Mouse (Mus musculus) testis, postnatal 14 days (tissue): ENCODE results near the gene Fbxl17.

Experiments used
- DNase-seq: peaks from one replicate; pipeline ENCODE4 v3.0.0; 2021; ENCODE audit warnings: low spot score

Gene Fbxl17

DNA sequence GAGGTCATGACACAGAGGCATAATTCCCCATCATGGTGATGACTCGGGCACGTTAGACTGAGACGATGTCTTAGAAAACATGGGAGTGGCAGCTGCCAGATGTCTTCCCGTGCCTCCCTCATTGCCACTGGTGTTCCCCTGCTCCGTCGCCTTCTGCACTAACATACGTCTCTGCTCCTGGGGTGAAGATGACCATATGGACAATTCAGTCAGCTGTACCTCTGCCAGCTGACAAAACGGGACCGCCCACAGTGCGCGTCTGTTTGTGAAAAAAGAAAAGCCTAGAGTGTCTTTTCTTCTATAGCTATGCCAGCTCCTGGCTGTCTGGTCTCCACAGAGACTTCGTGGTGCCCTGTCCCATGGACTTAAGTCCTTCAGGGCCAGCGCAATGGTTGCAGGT lies 334.0 kb downstream of the Fbxl17 start:
- no peak for DNase-seq

DNA sequence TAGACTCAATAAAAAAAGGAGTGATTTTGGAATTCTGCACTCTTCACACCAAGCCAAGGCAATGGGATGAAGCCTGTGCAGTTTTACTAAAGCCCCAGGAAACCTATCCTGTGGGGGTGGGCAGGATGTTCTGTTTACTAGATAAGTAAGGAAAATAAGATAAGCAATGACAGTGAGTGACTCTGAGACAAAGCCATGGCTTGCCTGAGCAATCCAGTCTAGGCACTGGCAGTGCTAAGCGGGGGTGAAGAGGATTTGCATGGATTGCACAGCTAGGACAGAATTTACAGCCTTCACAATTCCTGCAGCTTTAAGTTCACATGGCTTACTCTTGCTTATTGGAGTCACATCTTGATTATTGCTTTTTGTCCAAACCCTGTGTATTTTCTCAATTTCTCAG lies 335.5 kb downstream of the Fbxl17 start:
- no peak for DNase-seq

DNA sequence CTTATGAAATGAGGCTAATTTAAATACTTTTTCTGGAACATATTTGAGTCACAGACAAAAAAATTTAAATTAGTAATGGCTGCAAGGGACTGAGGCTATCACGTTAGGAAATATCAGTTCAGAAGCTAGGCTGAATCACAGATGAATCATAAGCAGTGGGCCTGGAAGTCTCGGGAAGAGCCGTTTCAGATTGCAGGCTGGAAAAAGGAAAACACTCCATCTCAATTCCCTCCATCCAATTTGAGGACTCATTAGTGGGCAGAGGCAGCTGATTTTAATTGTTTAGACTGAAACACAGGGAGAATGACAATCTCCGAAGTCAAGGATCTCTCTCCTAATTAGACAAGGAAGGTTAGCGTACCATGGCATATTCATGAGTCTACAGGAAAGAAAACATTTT lies 337.9 kb downstream of the Fbxl17 start:
- no peak for DNase-seq

DNA sequence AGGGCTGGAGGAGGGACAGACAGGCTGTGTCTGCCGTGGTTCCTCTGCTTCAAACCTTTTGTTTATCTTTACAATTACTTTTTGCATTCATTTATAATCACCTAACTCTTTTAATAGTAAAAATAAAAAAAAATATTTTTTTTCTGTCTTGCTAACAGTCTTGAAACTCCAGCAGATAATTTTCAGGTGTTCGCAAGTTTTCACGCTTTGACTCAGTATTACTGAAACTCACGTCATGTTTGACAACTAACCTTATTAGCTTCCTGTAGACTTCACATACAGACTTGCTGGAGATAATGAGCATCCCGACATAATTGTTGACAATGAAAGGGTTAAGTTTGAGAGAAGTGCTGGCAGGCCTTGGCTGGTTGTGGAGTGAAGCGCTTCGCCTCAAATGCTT lies 340.6 kb downstream of the Fbxl17 start:
- no peak for DNase-seq

DNA sequence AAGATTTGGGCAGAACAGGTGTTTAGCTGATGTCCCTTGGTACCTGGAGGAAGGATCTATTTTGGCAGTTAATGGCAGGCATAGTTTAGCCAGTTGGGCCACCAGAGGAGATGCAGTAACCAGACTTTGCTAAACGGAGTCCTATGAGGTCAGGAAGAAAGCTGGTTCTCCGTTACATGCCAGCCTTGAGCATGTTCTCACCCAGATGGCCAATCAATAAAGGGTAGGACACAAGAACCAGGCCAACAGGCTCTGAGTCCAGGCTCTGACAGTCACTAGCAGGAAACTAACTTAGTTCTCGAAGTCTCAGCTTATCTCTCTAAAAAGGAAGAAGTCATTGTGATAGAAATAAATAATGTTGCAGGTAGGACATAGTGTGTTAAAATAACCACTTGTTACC lies 341.4 kb downstream of the Fbxl17 start:
- DNase-seq: no peak

DNA sequence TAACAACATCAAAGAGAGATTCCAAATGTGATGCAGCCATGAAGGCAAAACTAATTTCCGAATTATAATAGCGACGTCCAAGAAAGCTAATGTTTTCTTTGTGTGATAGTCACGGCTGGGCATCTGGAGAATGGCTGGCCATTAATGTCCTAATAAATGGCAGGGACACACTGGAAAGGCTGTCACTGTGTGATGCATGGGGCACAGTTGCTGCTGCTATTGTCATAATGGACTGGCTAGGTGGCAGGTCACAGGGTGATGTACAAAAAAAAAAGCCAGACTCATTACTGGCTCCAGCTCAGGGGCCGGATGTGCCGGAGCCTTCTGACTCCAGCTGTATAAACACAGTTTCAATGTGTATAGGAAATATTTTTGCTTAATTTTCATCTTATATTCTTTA lies 341.9 kb downstream of the Fbxl17 start:
- no peak for DNase-seq

DNA sequence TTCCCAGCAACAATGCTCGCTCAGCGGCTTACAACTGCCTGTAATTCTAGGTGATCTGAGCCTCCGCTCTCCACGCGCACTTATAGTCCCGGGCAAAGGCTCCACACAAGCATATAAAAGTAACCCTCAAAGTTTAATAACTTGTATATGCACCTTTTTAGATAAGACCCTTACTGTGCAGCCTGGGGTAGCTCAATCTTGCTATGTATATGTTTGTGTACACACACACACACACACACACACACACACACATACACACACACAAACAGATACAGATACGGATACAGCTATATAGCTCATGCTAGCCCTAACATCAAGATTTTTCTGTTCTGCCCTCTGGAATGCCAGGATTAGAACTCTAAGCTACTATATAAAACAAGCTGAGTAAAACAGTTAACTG lies 342.8 kb downstream of the Fbxl17 start:
- no peak for DNase-seq

DNA sequence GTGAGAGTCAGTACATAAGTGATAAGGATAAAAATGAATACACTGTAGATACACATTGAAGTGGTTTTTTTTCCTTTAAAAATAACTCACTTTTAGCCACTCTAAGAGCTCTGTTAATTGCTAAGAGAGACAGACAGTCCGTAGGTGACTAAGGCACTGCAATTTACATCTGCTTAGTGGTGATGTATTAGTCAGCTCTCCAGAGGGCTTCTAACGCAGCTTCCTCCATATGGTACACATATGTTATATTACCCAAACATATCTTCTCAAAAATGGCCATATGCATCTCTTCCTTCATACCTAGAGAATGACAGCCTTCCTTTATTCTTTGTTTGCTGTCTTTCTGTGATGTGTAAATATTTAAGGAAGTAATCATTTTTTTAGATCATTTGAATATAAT lies 353.3 kb downstream of the Fbxl17 start:
- DNase-seq: no peak

DNA sequence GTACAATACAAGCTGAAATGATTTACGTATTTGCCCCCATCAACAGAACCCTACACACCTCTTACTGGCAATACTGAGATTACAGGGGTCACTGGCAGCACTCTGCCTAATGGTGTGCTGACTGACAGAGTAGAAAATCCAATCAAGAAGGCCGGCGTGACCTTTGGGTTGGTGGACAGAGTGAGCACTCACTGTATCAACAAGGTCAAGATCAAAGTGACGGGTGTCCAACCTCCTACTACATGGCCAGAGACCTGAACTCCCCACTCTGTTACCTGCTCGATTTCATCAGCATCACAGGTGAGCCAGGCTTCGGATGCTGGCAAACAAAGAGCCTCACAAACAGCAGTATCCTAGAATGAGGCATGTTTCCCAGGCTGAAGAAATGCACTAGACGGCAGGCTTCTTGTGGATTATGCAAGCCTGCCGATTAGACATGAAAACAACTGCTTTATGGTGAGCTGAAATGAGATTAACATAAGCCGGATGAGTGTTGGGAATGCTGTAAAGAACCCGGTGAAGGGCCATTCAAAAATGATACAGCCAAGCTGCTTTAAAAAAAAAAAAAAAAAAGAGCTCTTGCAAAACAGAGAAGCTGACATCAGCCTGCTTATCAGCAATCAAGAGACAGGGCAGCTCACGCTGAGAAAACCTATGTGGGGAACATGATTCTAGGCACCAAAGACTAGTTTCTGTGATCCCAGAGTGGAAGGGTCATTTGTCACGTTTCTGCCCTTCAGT lies 353.9 kb downstream of the Fbxl17 start:
- no peak for DNase-seq

DNA sequence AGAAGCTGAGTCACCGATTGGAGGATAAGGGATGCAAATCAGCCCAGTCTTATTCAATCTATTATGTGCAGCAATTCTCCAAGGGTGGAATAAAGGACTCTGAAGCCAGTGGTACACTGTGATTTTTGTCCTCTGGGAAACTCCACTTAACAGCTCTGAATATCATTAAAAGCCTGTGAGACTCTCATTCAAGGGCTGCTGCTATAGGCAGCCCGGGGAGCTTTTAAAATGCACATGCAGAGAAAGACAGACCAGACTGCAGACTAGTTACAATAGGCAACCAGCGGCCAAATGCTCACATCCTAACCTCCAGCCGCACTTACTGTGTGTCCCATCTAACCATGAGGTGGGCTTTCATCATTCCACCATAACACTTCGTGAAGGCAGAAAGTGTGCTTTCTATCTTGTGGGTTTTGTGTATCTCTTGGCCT lies 354.5 kb downstream of the Fbxl17 start:
- DNase-seq: no peak

DNA sequence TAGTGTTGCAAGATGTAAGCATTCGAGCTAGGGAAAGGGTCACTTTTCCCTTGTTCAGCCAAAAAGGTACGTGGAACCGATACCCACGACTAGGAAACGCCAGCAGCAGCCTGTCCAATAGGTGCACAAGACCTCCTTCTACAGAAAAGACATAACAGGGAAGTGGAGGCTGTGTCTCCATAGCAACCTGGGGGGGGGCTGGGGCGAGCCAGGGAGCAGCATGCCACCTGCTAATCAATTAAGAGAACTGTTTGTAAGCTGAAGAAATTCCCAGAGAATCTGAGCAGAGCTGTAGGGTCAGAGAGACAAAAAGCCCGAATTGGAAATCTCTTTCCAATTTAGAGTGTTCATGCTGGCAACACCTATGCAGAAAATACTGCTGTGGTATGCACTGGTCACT lies 356.0 kb downstream of the Fbxl17 start:
- DNase-seq: no peak

DNA sequence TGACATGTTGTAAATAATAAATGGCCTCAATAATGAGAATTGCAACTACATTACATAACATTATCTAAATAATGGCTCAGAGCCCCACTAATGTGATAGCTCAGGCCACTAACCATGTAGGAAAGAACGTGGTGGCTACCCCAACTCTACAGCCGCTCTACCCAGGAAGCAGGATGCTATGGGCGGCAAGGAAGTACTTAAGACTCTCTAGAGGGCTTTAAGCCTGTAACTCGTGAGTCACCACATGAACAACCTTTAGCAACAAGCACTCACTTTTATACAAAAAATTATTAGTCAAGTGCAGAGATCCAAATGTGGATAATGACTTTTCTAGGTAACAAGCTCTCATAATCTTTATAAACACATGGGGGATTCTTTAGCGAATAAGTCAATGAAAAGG lies 365.0 kb downstream of the Fbxl17 start:
- DNase-seq: no peak

DNA sequence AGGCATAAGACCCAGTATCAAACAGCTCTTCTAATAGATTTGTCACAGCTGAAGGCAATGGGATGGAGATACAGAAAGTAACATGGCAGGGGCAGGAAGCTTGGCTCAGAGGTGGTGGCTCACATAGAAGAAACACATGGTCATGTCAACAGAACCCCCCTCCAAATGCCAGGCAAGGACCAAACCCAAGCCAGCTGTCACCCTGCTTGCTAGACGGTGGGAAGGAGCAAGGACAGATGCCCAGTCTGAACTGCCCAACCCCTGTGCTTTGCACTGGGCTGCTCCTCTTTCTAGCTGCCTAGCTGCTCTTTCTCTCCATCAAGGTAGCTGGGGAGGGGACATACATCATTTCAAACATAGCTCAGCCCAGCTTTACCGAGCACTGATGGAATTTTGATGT lies 377.4 kb downstream of the Fbxl17 start:
- no peak for DNase-seq

DNA sequence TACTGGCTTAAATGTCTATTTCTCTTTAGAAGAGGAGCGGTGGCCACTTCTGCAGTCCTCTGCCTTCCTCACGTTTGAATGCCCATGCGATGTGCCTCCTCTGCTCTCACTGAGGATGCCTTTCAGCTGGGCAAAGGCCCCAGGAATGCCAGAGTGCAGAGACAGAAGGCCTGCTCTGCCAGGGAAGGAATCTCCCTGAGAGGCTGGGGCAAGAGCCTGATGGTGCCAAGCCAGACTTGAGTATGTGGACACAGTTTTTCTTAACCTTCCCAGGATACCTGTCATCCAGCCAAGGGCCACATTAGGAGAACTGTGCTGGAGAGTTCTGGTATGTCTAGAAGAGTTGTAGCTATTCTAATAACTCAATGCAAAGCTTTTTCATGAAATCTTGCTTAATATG lies 380.1 kb downstream of the Fbxl17 start:
- DNase-seq: no peak

DNA sequence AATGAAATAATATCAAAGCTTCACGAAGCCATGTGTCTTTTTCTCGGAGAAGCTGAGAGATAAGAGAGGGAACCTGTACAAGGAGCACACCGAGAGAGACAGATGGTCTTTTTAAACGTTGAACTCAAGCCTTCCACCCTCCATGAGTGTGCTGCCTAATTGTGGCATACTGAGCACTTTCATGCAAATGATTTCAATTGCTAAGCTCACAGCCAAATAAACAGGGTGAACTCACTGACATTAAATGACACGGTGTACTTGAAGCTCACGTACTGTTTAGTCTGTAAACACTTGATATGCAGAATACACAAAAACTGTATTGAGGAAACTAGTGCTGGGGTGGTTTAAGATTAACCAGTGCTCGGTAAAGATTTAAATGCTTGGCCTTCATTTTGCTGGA lies 380.7 kb downstream of the Fbxl17 start:
- DNase-seq: no peak

DNA sequence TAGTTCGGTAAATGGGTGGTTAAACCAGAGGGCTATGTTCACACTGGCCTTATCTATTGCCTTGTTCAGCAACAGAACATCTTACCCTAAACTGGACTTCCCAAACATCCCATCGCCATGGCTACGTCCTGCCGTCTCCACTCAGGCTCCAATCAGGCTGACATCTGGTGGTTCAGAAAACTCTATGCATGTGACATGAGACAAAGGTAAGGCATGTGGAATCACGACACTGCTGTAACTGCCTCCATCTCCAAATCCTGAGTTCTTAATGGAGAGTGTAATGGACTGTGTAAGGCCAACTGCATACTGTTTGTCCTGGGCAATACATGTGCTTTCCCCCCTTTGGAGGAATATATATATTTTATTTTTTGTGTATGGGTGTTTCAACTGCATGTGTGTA lies 382.7 kb downstream of the Fbxl17 start:
- no peak for DNase-seq

DNA sequence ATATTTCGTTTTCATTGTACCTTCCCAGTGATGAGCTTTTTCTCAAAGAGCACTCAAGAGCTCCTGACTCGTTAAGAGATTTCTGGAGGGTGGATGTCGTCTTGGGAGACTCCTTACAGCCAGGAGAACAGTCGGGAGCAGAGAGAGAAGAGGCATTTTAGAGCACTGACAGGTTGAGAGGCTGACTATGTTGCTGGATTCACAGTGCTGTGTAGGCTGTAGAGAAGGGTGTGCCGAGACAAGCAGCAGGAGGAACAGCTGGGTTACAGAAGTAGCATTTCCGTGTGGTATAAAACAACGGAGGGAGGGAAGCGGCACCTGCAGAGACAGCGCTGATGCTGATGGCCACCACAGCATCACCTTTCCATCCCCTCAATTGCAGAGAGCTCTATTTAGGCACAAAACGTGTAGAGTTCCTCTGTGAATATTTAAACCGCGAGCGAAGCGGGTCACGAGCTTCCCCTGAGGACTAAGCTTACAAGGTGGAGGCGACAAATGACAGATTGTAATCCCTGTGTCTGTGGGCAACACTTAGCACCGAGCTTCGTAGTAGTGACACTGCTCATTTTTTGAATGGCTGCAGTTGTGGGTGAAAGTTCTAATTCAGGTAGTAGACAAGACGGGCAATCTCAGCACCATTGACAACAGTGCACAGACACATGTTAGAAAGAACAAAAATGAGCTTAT lies 385.3 kb downstream of the Fbxl17 start:
- DNase-seq: no peak

DNA sequence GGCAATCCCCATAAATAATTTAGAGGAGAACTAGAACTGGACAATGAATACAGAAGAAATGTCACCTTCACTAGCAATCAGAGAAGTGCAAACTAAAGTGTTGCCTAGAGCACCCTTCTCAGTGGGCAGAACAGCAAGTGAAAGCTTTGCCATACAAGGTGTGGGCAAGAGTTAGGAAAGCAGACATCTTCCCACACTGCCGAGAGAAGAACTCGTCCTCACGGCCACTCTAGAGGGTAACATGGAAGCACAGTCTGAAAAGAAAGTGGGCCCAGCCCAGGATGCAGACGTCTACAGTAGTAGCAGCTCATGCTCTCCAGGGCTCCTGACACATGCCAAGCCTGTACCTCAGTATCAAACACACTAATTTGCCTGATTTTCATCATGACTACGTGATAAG lies 387.0 kb downstream of the Fbxl17 start:
- DNase-seq: no peak

DNA sequence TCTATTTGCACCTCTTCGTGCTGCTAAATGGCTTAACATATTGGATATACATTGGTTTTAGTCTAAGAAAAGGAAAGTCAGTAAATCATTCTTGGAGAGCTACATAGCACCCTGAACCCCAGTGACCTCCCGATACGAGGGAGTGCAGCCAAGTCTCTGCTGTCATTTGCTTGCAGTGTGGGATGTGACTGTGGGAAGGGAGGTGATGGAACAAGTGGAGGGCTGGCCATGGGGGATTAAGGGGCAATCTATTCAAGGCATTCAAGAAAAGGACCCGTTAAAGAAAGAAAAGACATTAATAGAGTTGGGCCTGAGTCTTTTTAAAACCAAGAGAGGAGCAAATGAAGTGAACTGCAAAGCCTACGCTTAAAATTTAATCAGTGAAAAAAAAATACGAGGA lies 388.8 kb downstream of the Fbxl17 start:
- DNase-seq: no peak

DNA sequence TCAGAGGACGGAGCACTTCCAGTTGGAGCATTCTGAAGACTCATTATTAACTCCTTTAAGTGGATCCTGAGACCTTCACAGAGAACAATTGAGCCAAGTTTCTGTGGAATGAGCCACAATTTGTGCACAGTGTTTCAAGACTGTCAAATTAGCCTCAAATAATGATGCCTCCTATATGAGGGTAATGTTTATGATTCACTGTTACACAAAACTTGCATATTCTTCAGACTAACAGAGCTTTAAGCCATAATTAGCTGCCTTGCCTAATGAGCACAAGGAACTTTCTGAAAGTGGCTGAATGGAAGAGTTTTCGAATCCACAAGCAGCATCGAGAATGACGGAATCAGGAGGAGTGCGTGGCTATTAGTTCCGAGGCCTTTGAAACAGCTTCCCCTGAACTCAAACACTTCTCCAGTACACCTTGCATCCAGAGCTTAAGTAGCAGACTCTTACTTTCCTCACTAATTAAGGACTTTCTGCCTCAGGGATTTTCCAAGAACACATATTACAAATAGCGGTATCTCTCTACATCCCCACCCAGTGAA lies 389.5 kb downstream of the Fbxl17 start:
- DNase-seq: no peak

DNA sequence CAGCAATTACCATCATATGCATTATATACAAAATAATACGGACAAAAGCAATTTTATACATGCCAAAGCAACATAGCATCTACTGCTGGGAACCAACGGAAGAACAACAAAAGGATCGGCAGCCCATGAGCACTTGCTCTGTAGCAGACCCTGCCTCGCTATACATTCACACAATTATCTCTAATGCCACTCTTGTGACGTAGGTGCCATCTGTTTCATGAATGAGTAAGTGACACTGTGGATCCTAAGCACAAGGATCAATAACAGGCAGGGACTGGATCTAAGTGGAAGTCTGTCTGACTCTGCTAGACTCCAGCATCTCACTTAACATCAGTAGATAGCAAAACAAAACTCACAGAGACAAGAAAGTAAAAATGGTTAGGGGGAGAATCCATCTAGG lies 391.8 kb downstream of the Fbxl17 start:
- DNase-seq: no peak

DNA sequence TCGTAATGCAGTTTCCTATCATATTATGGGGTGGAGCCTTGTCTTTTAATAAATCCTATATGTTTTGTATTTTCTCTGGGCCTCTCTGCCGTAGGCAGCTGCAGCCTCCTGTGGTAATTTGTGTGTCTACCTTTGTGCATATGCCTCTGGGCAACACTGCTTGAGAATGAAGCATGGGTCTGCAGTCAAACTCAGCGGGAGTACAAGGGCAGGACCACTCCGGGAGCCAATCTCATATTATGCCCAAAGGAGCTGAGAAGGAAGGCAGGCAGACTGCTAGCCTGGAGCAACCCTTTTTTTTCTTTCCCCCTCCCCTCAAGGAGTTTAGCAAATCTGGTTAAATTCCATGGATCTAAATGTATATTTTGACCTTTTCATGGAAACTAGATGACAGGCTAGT lies 392.3 kb downstream of the Fbxl17 start:
- DNase-seq: no peak

DNA sequence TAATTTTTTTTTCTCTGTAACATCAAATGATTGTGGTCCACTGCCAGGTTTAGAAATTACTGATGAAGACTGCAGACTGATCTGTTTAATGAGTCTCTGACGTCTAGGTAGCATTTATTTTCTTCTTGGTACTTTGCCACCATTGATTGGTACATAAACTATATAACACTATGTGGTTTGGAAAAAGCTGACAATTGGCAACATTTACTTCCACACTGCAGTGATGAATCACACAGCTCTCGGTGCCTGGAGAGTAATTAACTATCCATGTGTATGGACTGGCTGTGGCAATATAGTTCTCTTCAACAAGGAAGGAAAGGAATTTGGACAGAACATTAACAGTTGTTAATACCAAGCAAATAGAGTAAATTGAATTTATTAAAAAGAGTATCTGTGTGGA lies 404.3 kb downstream of the Fbxl17 start:
- DNase-seq: no peak

DNA sequence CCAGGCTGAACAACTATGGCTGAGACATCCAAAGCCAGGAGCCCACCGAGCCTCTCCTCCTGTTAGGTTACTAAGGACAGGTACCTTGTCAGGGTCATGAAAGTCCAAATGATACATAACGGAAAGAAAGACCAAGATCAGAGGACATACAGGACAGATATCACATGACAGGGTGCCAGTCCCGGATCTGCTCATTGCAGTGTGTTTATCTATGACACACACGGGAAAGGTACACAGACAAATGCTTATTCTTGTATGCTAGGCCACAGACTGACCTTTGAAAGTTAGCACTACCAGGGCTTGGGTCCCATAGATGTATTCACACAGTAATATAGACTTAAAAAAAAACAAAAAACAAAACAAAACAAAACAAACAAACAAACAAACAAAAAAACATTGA lies 404.8 kb downstream of the Fbxl17 start:
- DNase-seq: no peak
